Mouse (Mus musculus) limb, embryonic 15.5 days (tissue): ENCODE measurements at regions not wholly inside any gene's neighbourhood (a gene's known extent, or its start where the extent isn't known, plus 50 kb on each side); places are given as distances from the start of the nearest gene placed in this dataset.

Experiments
- ATAC-seq: fragments of 200-750 bp; cut with Nextera tagmentation; 2 replicates; pipeline ENCODE4 v1.8.0; 2017; ENCODE audit warnings: low read depth, moderate TSS enrichment; ENCODE audit not compliant: insufficient number of reproducible peaks, low FRiP score, low TSS enrichment
- H3K27ac ChIP-seq: fragments of 300-500 bp; sonication (generic); 2 replicates; pipeline ENCODE4 v1.5.1; 2015; ENCODE audit warnings: moderate library complexity, mild to moderate bottlenecking, inconsistent platforms
- H3K27me3 ChIP-seq: fragments of 300-500 bp; sonication (generic); 2 replicates; pipeline ENCODE4 v1.6.1; 2015; ENCODE audit warnings: inconsistent platforms
- H3K36me3 ChIP-seq: fragments of 300-500 bp; sonication (generic); 2 replicates; pipeline ENCODE4 v1.6.1; 2015; ENCODE audit warnings: inconsistent platforms
- H3K4me1 ChIP-seq: fragments of 300-500 bp; sonication (generic); 2 replicates; pipeline ENCODE4 v1.6.1; 2015; ENCODE audit warnings: inconsistent platforms
- H3K4me2 ChIP-seq: fragments of 300-500 bp; sonication (generic); 2 replicates; pipeline ENCODE4 v1.6.1; 2015; ENCODE audit warnings: mild to moderate bottlenecking, inconsistent platforms
- H3K4me3 ChIP-seq: fragments of 300-500 bp; sonication (generic); 2 replicates; pipeline ENCODE4 v1.5.1; 2015; ENCODE audit warnings: mild to moderate bottlenecking, inconsistent platforms
- H3K9ac ChIP-seq: fragments of 300-500 bp; sonication (generic); 2 replicates; pipeline ENCODE4 v1.6.1; 2015; ENCODE audit warnings: inconsistent platforms
- H3K9me3 ChIP-seq: fragments of 300-500 bp; sonication (generic); 2 replicates; pipeline ENCODE4 v1.6.1; 2016; ENCODE audit warnings: inconsistent platforms
- WGBS: fragments of 180-500 bp; shearing (Covaris S2); methylation state at CpG from one replicate; pipeline ENCODE4 v1.1.7; 2015; 5-methylcytosine and 5-hydroxymethylcytosine counted together

DNA sequence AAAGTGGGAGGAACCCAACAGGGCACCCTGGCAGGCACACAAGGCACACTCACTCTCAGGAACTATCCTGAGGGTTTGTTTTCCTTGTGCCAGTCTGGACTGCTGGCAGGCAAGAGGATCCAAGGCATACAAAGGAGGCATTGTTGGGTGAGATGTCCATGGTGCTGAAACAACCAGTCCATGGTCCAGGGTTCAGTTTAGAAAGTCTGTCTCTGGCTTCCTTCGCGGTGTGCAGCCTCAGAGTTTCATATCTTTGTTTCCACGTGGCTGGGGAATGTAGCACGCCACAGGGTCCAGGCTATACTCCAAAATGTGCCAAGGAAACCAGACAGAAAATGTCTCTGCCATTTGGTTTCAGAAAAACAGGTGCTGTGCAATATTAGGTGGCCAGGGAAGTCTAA lies 122.6 kb downstream of the Cbln1 start:
- no peak overlapping the region for H3K4me2 ChIP-seq
- H3K4me1 ChIP-seq, result no peaks in the 10 kb centered on the region
- no peak overlapping the region for H3K9ac ChIP-seq
- H3K9me3 ChIP-seq, result no peaks in the 10 kb centered on the region
- H3K27me3 ChIP-seq, result no peaks in the 10 kb centered on the region
- ATAC-seq, result no peak
- H3K4me3 ChIP-seq, result no peak overlapping the region
- H3K36me3 ChIP-seq, result no peaks in the 10 kb centered on the region
- no peak overlapping the region for H3K27ac ChIP-seq
- WGBS, result 43% methylated on average over 4 of the region's 4 CpGs

DNA sequence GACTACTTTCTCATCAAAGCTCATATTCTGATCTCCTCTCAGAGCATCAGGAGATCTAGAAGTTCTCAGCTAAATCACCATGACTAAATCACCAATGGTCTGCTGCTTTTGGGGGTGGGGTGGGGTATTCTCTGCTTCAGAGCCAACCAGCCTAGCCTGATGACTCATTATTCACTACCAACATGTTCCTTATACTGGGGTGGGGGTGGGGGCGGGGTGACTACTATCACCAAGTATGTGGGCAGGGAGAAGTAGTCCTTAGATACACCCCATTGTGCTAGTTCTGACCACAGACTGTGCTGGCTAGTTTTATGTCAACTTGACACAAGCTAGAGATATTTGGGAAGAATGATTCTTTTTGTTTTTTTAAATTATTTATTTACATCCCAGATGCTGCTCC lies 143.0 kb downstream of the Cbln1 start:
- no peaks in the 10 kb centered on the region for H3K4me1 ChIP-seq
- no peak for ATAC-seq
- no peaks in the 10 kb centered on the region for H3K9me3 ChIP-seq
- H3K9ac ChIP-seq, result no peak overlapping the region
- H3K4me3 ChIP-seq, result no peak overlapping the region
- no peaks in the 10 kb centered on the region for H3K36me3 ChIP-seq
- H3K27ac ChIP-seq, result no peak overlapping the region
- no peak overlapping the region for H3K4me2 ChIP-seq
- no peaks in the 10 kb centered on the region for H3K27me3 ChIP-seq
- 96% methylated on average over 1 of the region's 1 CpGs for WGBS

DNA sequence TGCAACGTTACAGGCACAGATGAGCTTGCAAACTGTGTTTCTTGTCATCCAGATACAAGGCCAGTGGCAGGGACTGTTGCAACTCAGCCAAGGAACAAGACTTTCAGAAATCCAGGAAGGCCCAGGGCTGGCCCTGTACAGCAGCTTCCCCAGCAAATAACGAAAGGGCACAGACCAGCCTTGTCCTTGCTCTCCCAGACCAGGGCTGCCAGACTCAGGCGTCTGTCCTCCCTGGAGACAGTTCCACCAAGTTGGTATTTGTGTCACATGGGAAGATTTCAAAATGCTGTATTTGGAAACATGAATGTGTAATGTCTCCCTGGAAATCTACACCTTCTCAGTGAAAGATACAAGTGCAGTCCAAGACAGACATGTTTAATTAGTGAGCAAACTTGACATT lies 157.8 kb downstream of the Cbln1 start:
- ATAC-seq, result no peak
- H3K4me1 ChIP-seq, result no peaks in the 10 kb centered on the region
- WGBS, result 64% methylated on average over 3 of the region's 3 CpGs

DNA sequence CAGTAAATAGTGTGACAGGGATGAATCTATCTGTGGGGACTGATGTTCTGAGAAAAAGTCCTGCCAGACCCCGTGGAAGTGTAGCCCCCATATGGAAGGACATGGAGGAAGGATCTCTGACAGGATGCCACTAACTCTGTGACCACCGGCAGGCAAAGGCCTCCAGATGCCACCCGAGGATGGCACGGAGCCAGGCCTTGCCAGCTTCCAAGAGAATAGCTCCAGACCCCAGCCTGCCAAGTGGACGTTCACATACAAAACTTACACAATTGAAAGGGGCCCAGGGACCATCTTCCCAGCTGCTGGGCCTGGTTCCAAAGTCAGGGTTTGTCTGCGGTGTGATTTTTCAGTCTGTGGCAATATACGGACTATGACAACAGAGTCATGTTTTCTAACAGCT lies 161.1 kb downstream of the Cbln1 start:
- no peak overlapping the region for H3K4me2 ChIP-seq
- H3K36me3 ChIP-seq, result no peaks in the 10 kb centered on the region
- no peak overlapping the region for H3K9ac ChIP-seq
- H3K27me3 ChIP-seq, result no peaks in the 10 kb centered on the region
- H3K4me1 ChIP-seq, result no peaks in the 10 kb centered on the region
- no peak for ATAC-seq
- no peak overlapping the region for H3K27ac ChIP-seq
- WGBS, result 56% methylated on average over 7 of the region's 7 CpGs
- H3K4me3 ChIP-seq, result no peak overlapping the region
- H3K9me3 ChIP-seq, result no peaks in the 10 kb centered on the region

More for the DNA sequence above, 157.8 kb downstream of the Cbln1 start:
- no peaks in the 10 kb centered on the region for H3K36me3 ChIP-seq
- H3K9ac ChIP-seq, result no peak overlapping the region
- no peaks in the 10 kb centered on the region for H3K9me3 ChIP-seq
- no peaks in the 10 kb centered on the region for H3K27me3 ChIP-seq
- no peak overlapping the region for H3K4me2 ChIP-seq
- H3K4me3 ChIP-seq, result no peak overlapping the region
- H3K27ac ChIP-seq, result no peak overlapping the region

DNA sequence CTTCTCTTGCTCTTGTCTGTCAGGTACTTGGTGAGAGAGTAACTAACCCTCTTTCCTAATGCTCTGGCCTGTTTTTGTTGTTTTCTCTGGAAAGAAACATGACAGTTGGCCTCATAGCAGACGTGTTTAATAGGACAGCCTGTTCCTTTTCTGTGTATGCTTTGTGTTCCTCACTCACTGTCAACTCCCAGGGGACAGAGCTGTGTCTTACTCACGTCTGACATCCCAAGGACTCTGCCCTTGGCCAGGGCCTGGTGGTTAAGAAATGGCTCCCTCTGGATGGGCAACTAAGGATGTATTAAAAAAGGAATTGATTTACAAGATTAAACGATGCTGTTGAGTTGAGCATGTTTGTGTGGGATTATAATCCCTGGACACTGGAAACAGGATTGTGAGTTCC lies 164.1 kb downstream of the Cbln1 start:
- Histone ChIP-seq H3K4me3 (no peak overlapping the region), H3K4me1 (no peaks in the 10 kb centered on the region), H3K9ac (no peak overlapping the region), H3K4me2 (no peak overlapping the region), H3K27me3 (no peaks in the 10 kb centered on the region), H3K27ac (no peak overlapping the region), H3K9me3 (no peaks in the 10 kb centered on the region), H3K36me3 (no peaks in the 10 kb centered on the region)
- 67% methylated on average over 3 of the region's 3 CpGs for WGBS
- ATAC-seq, result no peak

DNA sequence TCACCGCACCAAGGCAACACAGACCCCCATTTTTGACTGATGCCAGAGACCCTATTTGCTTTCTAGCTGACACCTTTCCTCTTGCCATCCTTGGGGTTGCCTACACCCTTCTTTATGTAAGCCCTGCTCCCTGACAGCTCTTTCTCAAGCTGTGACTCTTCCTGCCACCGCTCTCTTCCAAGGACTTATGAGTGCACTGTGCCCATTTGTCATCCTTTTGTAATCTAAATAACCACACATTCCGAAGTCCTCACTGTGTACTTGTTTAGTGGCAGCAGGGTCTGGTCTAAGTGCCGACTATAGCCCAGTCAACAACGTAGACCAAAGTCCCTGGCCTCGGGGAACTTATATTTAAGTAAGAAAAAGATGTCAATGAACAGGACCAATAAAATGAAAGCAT lies 167.4 kb downstream of the Cbln1 start:
- Histone ChIP-seq H3K4me3 (no peak overlapping the region), H3K27ac (no peak overlapping the region), H3K9ac (no peak overlapping the region), H3K4me2 (no peak overlapping the region), H3K27me3 (no peaks in the 10 kb centered on the region), H3K4me1 (no peaks in the 10 kb centered on the region), H3K9me3 (no peaks in the 10 kb centered on the region), H3K36me3 (no peaks in the 10 kb centered on the region)
- ATAC-seq, result no peak
- WGBS, result 83% methylated on average over 6 of the region's 6 CpGs

DNA sequence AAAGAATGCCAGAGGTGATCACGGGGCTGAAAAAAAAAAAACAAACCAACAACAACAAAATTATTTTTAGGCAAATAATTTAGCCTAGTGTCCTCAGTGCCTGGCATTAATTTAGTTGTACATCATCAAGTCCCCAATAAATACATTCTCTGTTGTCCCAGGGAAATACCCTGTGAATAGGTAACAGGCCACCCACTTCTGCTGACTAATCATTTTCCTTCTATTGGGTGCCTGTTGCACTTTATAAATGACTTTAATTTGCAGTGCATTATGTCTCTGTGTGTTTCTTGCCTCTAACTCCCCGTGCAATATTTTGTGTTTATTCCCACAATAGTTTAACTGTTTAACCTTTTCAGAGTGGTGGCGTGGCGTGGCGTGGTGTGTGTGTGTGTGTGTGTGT lies 168.9 kb downstream of the Cbln1 start:
- ATAC-seq, result no peak
- no peaks in the 10 kb centered on the region for H3K36me3 ChIP-seq
- no peak overlapping the region for H3K27ac ChIP-seq
- H3K4me1 ChIP-seq, result no peaks in the 10 kb centered on the region
- H3K9ac ChIP-seq, result no peak overlapping the region
- H3K9me3 ChIP-seq, result no peaks in the 10 kb centered on the region
- H3K27me3 ChIP-seq, result no peaks in the 10 kb centered on the region
- 78% methylated on average over 5 of the region's 5 CpGs for WGBS
- H3K4me3 ChIP-seq, result no peak overlapping the region
- H3K4me2 ChIP-seq, result no peak overlapping the region

DNA sequence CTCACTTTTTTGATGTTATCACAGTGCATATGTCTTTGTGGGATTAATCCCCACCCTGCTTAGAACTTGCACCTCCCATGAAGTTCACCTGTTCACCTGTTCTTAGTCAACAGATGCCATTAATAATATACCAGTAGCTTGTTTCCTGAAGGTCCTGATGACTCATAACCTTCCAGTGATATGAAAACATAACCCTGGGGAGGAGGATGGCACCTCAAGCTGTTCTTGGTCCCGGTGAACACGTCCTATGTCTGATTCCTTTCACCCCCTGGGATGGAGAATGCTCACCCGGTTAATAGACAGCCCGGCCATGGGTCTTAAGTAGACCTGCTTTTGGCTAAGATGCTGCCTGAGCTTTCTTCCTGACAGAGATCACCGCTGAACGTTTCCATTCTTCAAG lies 174.6 kb downstream of the Cbln1 start:
- Histone ChIP-seq H3K4me3 (no peak overlapping the region), H3K9ac (no peak overlapping the region), H3K36me3 (no peaks in the 10 kb centered on the region), H3K9me3 (no peaks in the 10 kb centered on the region), H3K27me3 (no peaks in the 10 kb centered on the region), H3K4me2 (no peak overlapping the region), H3K27ac (no peak overlapping the region), H3K4me1 (no peaks in the 10 kb centered on the region)
- no peak for ATAC-seq
- 86% methylated on average over 6 of the region's 6 CpGs for WGBS

DNA sequence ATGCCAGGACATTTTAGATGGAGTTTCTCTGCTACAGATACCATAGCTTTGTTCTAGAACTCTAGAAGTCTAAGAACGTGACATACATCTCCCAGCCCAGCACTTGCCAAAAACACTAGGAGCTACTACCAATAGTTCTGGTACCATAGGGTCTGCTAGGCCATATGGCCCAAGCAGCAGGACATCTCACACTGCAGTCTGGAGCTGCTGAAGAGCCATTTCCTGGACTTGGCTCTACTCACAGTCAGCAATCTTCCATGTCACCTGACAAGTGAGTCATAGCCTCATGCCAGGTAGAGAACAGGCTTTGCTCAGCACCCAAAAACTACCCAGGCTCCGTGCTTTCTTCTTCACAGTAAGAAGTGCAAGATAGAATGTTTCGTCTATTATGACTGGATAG lies 175.1 kb downstream of the Cbln1 start:
- Histone ChIP-seq H3K27ac (no peak overlapping the region), H3K9me3 (no peaks in the 10 kb centered on the region), H3K4me2 (no peak overlapping the region), H3K4me1 (no peaks in the 10 kb centered on the region), H3K36me3 (no peaks in the 10 kb centered on the region), H3K4me3 (no peak overlapping the region), H3K9ac (no peak overlapping the region), H3K27me3 (no peaks in the 10 kb centered on the region)
- WGBS, result 87% methylated on average over 3 of the region's 3 CpGs
- ATAC-seq, result no peak

DNA sequence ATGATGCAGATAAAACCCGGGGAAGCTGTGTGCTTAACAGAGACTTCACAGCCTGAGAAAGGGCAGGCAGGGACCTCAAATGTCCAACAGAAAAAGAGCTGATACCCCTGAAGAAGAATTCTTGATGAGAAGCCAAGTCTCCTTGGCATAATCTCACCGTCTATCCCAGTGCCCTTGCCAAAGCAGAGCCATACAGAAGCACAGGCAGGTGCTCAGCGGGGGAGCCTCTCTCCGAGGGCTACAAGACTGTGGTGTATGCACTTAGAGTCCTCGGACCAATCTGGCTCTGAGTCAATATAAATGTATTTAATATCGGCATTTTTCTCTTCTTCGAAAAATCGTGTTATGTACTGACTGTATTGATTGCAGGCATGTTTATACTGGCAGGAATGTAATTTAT lies 186.3 kb downstream of the Cbln1 start:
- H3K9ac ChIP-seq, result no peak overlapping the region
- 72% methylated on average over 8 of the region's 8 CpGs for WGBS
- H3K27me3 ChIP-seq, result no peaks in the 10 kb centered on the region
- ATAC-seq, result no peak
- no peak overlapping the region for H3K4me2 ChIP-seq
- no peak overlapping the region for H3K27ac ChIP-seq
- H3K4me3 ChIP-seq, result no peak overlapping the region
- no peaks in the 10 kb centered on the region for H3K36me3 ChIP-seq
- H3K9me3 ChIP-seq, result no peaks in the 10 kb centered on the region
- no peaks in the 10 kb centered on the region for H3K4me1 ChIP-seq

- WGBS, result 33% methylated on average over 4 of the region's 4 CpGs
- Histone ChIP-seq H3K4me3 (no peak overlapping the region), H3K4me1 (no peaks in the 10 kb centered on the region), H3K9ac (no peak overlapping the region), H3K27ac (no peak overlapping the region), H3K9me3 (no peaks in the 10 kb centered on the region), H3K36me3 (no peaks in the 10 kb centered on the region), H3K27me3 (no peaks in the 10 kb centered on the region), H3K4me2 (no peak overlapping the region)
- ATAC-seq, result no peak
These were observed 188.1 kb downstream of the Cbln1 start for GRCm38 (mm10) chr8:87284356-87284755.

DNA sequence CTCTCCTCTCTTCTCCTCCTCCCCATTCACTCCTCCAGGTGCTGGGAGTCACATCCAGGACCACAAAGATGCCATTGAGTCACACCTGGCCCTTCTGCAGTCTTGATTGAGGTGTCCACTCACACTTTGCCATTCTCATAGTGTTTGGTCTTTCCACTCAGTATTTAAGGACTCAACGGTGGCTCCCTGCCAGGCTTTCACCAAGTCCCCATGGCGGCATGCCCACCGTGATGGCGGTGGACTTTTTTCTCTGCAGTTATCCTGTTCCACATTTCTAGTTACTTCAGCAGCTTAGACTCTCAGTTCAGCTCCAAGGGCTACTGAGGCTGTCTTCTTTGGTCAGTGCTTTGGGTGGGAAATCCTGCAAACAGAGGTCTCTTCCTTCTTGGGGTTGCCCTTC lies 189.9 kb downstream of the Cbln1 start:
- 97% methylated on average over 4 of the region's 4 CpGs for WGBS
- Histone ChIP-seq H3K9me3 (no peaks in the 10 kb centered on the region), H3K36me3 (no peaks in the 10 kb centered on the region), H3K4me2 (no peak overlapping the region), H3K4me3 (no peak overlapping the region), H3K27me3 (no peaks in the 10 kb centered on the region), H3K9ac (no peak overlapping the region), H3K27ac (no peak overlapping the region), H3K4me1 (no peaks in the 10 kb centered on the region)
- no peak for ATAC-seq

DNA sequence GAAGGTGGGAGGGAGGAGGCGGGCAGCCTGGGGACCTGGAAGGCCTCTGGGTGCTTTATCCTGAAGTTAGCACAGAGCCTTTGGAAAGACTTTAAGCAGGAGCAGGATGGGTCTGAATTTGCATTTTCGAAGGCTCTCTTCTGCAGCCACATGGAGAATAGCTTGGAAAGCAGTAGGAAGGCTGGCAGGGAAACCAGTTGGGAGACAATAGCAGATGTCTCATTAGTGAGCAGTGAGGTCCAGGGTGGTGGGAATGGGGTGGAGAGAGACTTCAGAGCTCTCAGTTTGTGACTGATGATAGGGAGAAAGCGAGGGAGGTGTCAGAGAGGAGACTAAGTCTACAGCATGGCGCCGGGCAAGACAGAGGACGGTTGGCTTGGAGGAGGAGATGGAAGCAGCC lies 199.1 kb downstream of the Cbln1 start:
- no peaks in the 10 kb centered on the region for H3K36me3 ChIP-seq
- H3K9ac ChIP-seq, result no peak overlapping the region
- H3K4me1 ChIP-seq, result no peaks in the 10 kb centered on the region
- H3K9me3 ChIP-seq, result no peaks in the 10 kb centered on the region
- H3K4me2 ChIP-seq, result no peak overlapping the region
- 56% methylated on average over 6 of the region's 6 CpGs for WGBS
- ATAC-seq, result no peak
- no peak overlapping the region for H3K4me3 ChIP-seq
- no peaks in the 10 kb centered on the region for H3K27me3 ChIP-seq
- no peak overlapping the region for H3K27ac ChIP-seq
